Mouse (Mus musculus) neural tube, embryonic 12.5 days (tissue): ENCODE measurements around the gene Mmel1. TPM values are rescaled to one million over a fixed set of nuclear protein-coding genes. Genes with fewer than 3 reads are reported as not detected.
A peak's percentile ranks its signal among the peaks of the same experiment; 100 is the strongest.

Experiments
- ATAC-seq: fragments of 200-750 bp; cut with Nextera tagmentation; 2 replicates; pipeline ENCODE4 v1.8.0; 2017; ENCODE audit warnings: low read depth, mild to moderate bottlenecking, moderate TSS enrichment, moderate library complexity; ENCODE audit not compliant: low FRiP score
- H3K27ac ChIP-seq: fragments of 300-500 bp; sonication (generic); 2 replicates; pipeline ENCODE4 v1.5.1; 2016
- H3K27me3 ChIP-seq: fragments of 300-500 bp; sonication (generic); replicated peaks from 2 replicates; pipeline ENCODE4 v1.6.1; 2016; ENCODE audit warnings: mild to moderate bottlenecking
- H3K36me3 ChIP-seq: fragments of 300-500 bp; sonication (generic); 2 replicates; pipeline ENCODE4 v1.6.1; 2016; ENCODE audit warnings: mild to moderate bottlenecking
- H3K4me1 ChIP-seq: fragments of 300-500 bp; sonication (generic); 2 replicates; pipeline ENCODE4 v1.6.1; 2016
- H3K4me2 ChIP-seq: fragments of 300-500 bp; sonication (generic); replicated peaks from 2 replicates; pipeline ENCODE4 v1.6.1; 2016; ENCODE audit warnings: mild to moderate bottlenecking
- H3K4me3 ChIP-seq: fragments of 300-500 bp; sonication (generic); 2 replicates; pipeline ENCODE4 v1.5.1; 2016
- H3K9ac ChIP-seq: fragments of 300-500 bp; sonication (generic); 2 replicates; pipeline ENCODE4 v1.6.1; 2016; ENCODE audit warnings: mild to moderate bottlenecking
- H3K9me3 ChIP-seq: fragments of 300-500 bp; sonication (generic); 2 replicates; pipeline ENCODE4 v1.6.1; 2016; ENCODE audit warnings: mild to moderate bottlenecking
- WGBS: fragments of 180-500 bp; shearing (Covaris S2); methylation state at CpG from one replicate; pipeline ENCODE4 v1.1.7; 2016; 5-methylcytosine and 5-hydroxymethylcytosine counted together
- polyA plus RNA-seq: library from polyadenylated mRNA; unstranded; fragments of >200 nt; fragmentation: Nextera tagmentation; extraction: Ambion mirVana; gene quantifications from 2 replicates; pipeline ENCODE4 v1.2.1, GENCODE M21; 2016

Mmel1 gene
- polyA plus RNA-seq, 1 experiment from 2014 or later = 0.23 TPM

DNA sequence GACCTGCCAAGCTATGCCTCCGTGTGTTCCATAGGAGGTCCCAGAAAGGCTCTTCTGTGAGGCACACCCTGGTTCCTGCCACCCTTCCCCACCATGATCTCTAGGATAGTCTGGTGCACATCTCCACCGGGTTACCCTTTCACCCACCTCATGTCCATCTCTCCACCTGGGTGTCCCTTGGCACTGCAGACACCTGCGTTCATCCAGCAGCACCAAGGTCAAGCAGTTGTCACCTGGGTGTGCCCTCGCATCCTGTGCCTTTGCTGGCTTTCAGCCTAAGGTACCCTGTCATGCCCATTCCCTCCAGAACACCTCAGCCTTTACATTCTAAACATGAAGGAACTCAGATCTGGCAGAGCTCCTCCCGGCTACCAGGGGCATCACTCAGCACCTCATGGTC lies 3.0 kb upstream of the Mmel1 start:
- Histone ChIP-seq H3K4me1 (peaks cover 12% of the 10 kb centered on the region), H3K4me2 (no peak overlapping the region), H3K36me3 (no peaks in the 10 kb centered on the region), H3K9me3 (no peaks in the 10 kb centered on the region), H3K27me3 (no peaks in the 10 kb centered on the region; the same call in 1 of the 2 replicates), H3K4me3 (no peak overlapping the region), H3K9ac (no peak overlapping the region), H3K27ac (no peak overlapping the region)
- WGBS = 88% methylated on average over 5 of the region's 5 CpGs
- no peak for ATAC-seq

GRCm38 (mm10) chr4:154867257-154867656 lies 2.1 kb upstream of the Mmel1 start:
- H3K36me3 ChIP-seq = no peaks in the 10 kb centered on the region
- H3K4me1 ChIP-seq = peaks cover 19% of the 10 kb centered on the region
- no peaks in the 10 kb centered on the region for H3K9me3 ChIP-seq
- no peak for ATAC-seq
- no peak overlapping the region for H3K4me2 ChIP-seq
- no peak overlapping the region for H3K4me3 ChIP-seq
- WGBS = 81% methylated on average over 6 of the region's 6 CpGs
- H3K27me3 ChIP-seq = peaks cover 6% of the 10 kb centered on the region; the same call in 1 of the 2 replicates
- H3K27ac ChIP-seq = no peak overlapping the region
- H3K9ac ChIP-seq = no peak overlapping the region

DNA sequence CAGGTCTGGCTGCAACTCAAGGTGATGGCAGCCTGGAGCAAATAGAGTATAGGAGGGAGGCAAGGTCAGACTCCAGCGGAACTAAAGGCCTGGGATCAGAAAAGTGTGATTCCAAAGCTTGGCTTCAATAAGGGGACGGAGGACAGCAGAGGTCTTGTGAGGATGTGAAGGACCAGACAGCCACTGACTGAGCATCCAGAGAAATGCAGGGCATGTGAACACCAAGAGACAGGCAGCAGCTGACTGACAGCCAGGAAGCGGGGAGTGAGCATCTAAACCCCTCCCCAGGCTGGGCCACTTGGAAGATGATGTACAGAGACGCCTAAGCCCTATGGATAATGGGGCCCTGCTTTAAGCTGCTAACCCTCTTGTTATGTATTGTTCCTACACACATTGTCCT lies 1.3 kb downstream of the Mmel1 start:
- H3K9ac ChIP-seq = no peak overlapping the region
- no peak overlapping the region for H3K4me3 ChIP-seq
- no peak overlapping the region for H3K4me2 ChIP-seq
- H3K27ac ChIP-seq = no peak overlapping the region
- ATAC-seq = no peak
- H3K27me3 ChIP-seq = peaks cover 7% of the 10 kb centered on the region; the same call in 1 of the 2 replicates
- no peaks in the 10 kb centered on the region for H3K36me3 ChIP-seq
- WGBS = 78% methylated on average over 4 of the region's 4 CpGs
- H3K4me1 ChIP-seq = peaks cover 7% of the 10 kb centered on the region; the same call in 1 of the 2 replicates
- no peaks in the 10 kb centered on the region for H3K9me3 ChIP-seq

GRCm38 (mm10) chr4:154871757-154872251 lies 2.4 kb downstream of the Mmel1 start:
- peaks cover 7% of the 10 kb centered on the region; the same call in 1 of the 2 replicates for H3K27me3 ChIP-seq
- no peak for ATAC-seq
- H3K9me3 ChIP-seq = no peaks in the 10 kb centered on the region
- H3K36me3 ChIP-seq = no peaks in the 10 kb centered on the region
- peak overlapping the region; percentile 47 for H3K4me2 ChIP-seq
- no peak overlapping the region for H3K27ac ChIP-seq
- peaks cover 7% of the 10 kb centered on the region; the same call in 1 of the 2 replicates for H3K4me1 ChIP-seq
- H3K9ac ChIP-seq = no peak overlapping the region
- peak overlapping the region; percentile 20; the same call in 1 of the 2 replicates for H3K4me3 ChIP-seq
- WGBS = 3% methylated on average over 13 of the region's 13 CpGs

DNA sequence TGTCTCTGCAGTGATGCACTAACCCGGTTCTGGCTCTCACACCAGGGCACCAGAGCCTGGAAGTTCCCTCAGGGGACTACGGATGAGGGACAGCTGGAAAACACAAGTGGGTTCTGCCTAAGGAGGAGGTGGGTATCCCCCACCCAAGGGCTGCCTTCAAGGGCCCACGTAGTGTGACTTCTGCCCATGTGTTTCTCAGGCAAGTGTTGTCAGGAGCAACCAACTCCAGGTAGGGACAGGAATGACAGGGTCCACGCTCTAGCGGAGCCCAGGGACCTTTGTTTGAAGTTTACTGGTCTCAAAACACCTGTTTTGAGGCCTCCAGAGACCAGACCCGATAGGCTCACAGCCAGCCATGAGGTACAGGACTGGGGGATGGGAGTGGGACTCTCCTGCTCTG lies 3.8 kb downstream of the Mmel1 start:
- no peak overlapping the region for H3K4me2 ChIP-seq
- no peak for ATAC-seq
- H3K9ac ChIP-seq = no peak overlapping the region
- no peak overlapping the region for H3K27ac ChIP-seq
- WGBS = 76% methylated on average over 6 of the region's 6 CpGs
- no peaks in the 10 kb centered on the region for H3K9me3 ChIP-seq
- peaks cover 7% of the 10 kb centered on the region; the same call in 1 of the 2 replicates for H3K27me3 ChIP-seq
- H3K4me3 ChIP-seq = no peak overlapping the region
- H3K36me3 ChIP-seq = no peaks in the 10 kb centered on the region
- peaks cover 7% of the 10 kb centered on the region for H3K4me1 ChIP-seq

GRCm38 (mm10) chr4:154877864-154878548 lies 8.6 kb downstream of the Mmel1 start:
- no peak overlapping the region for H3K27ac ChIP-seq
- 12% methylated on average over 18 of the region's 18 CpGs for WGBS
- H3K4me3 ChIP-seq = peak overlapping the region; percentile 34
- no peaks in the 10 kb centered on the region for H3K9me3 ChIP-seq
- H3K9ac ChIP-seq = no peak overlapping the region; the same call in 1 of the 2 replicates
- no peaks in the 10 kb centered on the region for H3K36me3 ChIP-seq
- H3K27me3 ChIP-seq = no peaks in the 10 kb centered on the region
- H3K4me2 ChIP-seq = peak overlapping the region; percentile 71
- ATAC-seq = peak; percentile 97
- H3K4me1 ChIP-seq = peaks cover 5% of the 10 kb centered on the region; the same call in 1 of the 2 replicates

DNA sequence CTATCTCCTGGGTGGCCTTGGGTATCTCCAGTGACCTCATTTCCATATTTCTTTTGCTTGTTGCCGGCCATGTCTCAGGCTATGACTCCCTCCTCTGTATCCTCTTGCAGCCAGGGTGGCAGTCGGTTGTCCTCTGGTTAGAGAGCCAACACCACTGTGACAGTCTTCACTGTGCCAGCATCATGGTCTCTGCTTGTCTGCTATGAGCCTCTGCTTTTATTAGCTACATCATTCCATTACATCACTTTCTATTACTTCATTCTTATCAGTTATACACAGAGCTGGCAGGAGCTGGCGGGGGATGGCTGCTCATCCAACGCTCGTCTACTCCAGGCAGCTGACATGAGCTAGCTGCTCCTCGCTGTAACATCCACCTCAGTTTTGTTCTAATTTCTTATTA lies 11.3 kb downstream of the Mmel1 start:
- no peak overlapping the region for H3K4me2 ChIP-seq
- peaks cover 5% of the 10 kb centered on the region; the same call in 1 of the 2 replicates for H3K4me1 ChIP-seq
- H3K36me3 ChIP-seq = no peaks in the 10 kb centered on the region
- no peaks in the 10 kb centered on the region for H3K27me3 ChIP-seq
- no peak overlapping the region for H3K27ac ChIP-seq
- H3K9ac ChIP-seq = no peak overlapping the region
- no peak overlapping the region for H3K4me3 ChIP-seq
- no peaks in the 10 kb centered on the region for H3K9me3 ChIP-seq
- WGBS = 88% methylated on average over 6 of the region's 6 CpGs
- no peak for ATAC-seq

- WGBS = 25% methylated on average over 14 of the region's 14 CpGs
Measured at GRCm38 (mm10) chr4:154882014-154882659, 12.8 kb downstream of the Mmel1 start.

DNA sequence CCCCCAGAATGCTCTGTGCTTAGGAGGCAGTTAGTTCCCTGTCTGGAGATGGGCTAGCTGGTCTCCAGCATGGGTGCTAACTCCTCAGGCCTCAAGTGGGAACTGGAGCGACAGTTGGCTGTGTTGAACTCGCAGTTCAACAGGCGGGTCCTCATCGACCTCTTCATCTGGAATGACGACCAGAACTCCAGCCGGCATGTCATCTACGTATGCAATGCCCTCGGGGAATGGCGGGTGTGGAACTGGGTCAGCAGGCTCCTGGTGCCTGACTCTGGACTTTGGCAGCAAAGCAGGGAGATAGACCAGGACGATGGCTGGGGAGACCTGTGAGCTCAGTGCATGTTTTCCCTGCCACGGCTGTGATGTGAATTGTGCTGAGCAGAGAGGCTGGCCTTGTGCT lies 16.0 kb downstream of the Mmel1 start:
- H3K4me1 ChIP-seq = no peaks in the 10 kb centered on the region
- H3K27me3 ChIP-seq = no peaks in the 10 kb centered on the region
- H3K9me3 ChIP-seq = no peaks in the 10 kb centered on the region
- no peaks in the 10 kb centered on the region for H3K36me3 ChIP-seq
- no peak for ATAC-seq
- no peak overlapping the region for H3K4me3 ChIP-seq
- H3K4me2 ChIP-seq = no peak overlapping the region
- H3K27ac ChIP-seq = no peak overlapping the region
- H3K9ac ChIP-seq = no peak overlapping the region
- WGBS = 83% methylated on average over 11 of the region's 11 CpGs

More at GRCm38 (mm10) chr4:154882014-154882659, 12.8 kb downstream of the Mmel1 start:
- no peak overlapping the region for H3K4me2 ChIP-seq
- H3K4me3 ChIP-seq = no peak overlapping the region
- H3K4me1 ChIP-seq = peaks cover 5% of the 10 kb centered on the region; the same call in 1 of the 2 replicates
- no peak overlapping the region for H3K27ac ChIP-seq
- H3K9ac ChIP-seq = no peak overlapping the region
- no peak for ATAC-seq
- H3K36me3 ChIP-seq = no peaks in the 10 kb centered on the region
- no peaks in the 10 kb centered on the region for H3K9me3 ChIP-seq
- H3K27me3 ChIP-seq = no peaks in the 10 kb centered on the region

GRCm38 (mm10) chr4:154886876-154887592 lies 17.6 kb downstream of the Mmel1 start:
- H3K4me1 ChIP-seq = no peaks in the 10 kb centered on the region
- H3K9me3 ChIP-seq = no peaks in the 10 kb centered on the region
- H3K9ac ChIP-seq = no peak overlapping the region
- no peaks in the 10 kb centered on the region for H3K27me3 ChIP-seq
- H3K4me2 ChIP-seq = no peak overlapping the region
- ATAC-seq = no peak
- H3K27ac ChIP-seq = no peak overlapping the region
- no peak overlapping the region for H3K4me3 ChIP-seq
- H3K36me3 ChIP-seq = no peaks in the 10 kb centered on the region
- 69% methylated on average over 13 of the region's 13 CpGs for WGBS

DNA sequence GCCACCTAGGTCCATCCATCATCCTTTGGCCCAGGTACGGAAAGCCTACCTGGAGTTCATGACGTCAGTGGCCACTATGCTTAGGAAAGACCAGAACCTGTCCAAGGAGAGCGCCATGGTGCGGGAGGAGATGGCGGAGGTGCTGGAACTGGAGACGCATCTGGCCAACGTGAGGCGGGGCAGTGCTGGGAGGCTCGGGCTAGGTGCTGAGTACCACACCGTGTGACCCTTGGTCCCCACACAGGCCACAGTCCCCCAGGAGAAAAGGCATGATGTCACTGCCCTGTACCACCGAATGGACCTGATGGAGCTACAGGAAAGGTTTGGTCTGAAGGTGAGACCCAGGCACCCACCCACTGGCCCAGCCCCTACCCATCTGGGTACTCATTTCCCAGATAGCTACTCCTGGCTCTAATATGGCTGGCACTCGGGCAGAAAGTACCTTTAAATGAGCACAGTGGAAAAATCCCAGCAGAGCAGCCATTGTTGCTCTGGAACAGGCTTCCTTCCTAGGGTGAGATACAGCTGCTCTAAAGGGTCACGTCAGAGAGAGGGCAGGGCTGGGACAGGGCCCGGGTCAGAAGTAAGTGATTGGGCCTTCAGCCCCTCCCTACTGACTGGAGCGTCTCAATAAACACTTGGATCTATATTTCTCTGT lies 18.3 kb downstream of the Mmel1 start:
- H3K4me2 ChIP-seq = no peak overlapping the region
- H3K4me1 ChIP-seq = no peaks in the 10 kb centered on the region
- no peaks in the 10 kb centered on the region for H3K36me3 ChIP-seq
- no peaks in the 10 kb centered on the region for H3K9me3 ChIP-seq
- no peaks in the 10 kb centered on the region for H3K27me3 ChIP-seq
- H3K27ac ChIP-seq = no peak overlapping the region
- H3K4me3 ChIP-seq = no peak overlapping the region
- ATAC-seq = no peak
- H3K9ac ChIP-seq = no peak overlapping the region
- 86% methylated on average over 15 of the region's 15 CpGs for WGBS

DNA sequence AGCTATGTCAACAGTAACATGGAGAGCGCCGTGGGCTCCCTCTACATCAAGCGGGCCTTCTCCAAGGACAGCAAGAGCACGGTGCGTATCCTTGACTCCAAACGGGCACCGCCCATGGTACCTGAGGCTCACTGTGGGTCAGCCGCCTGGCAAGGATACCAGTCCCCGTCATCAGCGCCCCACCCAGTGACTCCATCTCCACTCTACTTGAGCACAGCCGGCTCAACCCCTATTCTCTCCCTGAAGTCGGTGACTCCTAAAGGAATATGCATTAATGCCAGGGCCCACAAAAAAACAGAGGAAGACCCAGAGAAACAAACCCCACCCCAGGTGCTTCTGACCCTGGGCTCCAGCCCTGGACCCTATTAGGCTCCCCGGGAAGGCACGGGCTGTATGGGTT lies 21.5 kb downstream of the Mmel1 start:
- Histone ChIP-seq H3K4me3 (no peak overlapping the region), H3K4me1 (no peaks in the 10 kb centered on the region), H3K27ac (no peak overlapping the region), H3K36me3 (no peaks in the 10 kb centered on the region), H3K9ac (no peak overlapping the region), H3K9me3 (no peaks in the 10 kb centered on the region), H3K4me2 (no peak overlapping the region), H3K27me3 (no peaks in the 10 kb centered on the region)
- ATAC-seq = no peak
- WGBS = 88% methylated on average over 14 of the region's 14 CpGs
